Mouse (Mus musculus) spleen, postnatal 10 days (tissue): ENCODE data around the gene Hoxa2.

Source experiments
- DNase-seq, 2 experiments: peaks; one replicate each; pipeline ENCODE4 v3.0.0; 2021 to 2022; ENCODE audit warnings: low spot score in 2 of 2

Gene Hoxa2

GRCm38 (mm10) chr6:52150401-52150966, 14.1 kb downstream of the Hoxa2 start:
- no peak for DNase-seq

GRCm38 (mm10) chr6:52139115-52139514, 25.5 kb downstream of the Hoxa2 start:
- no peak for DNase-seq

- no peak for DNase-seq
Measured at GRCm38 (mm10) chr6:52138576-52138975, 26.1 kb downstream of the Hoxa2 start.

- DNase-seq, result no peak
Measured at GRCm38 (mm10) chr6:52137841-52138535, 26.6 kb downstream of the Hoxa2 start.

GRCm38 (mm10) chr6:52123673-52124072, 41.0 kb downstream of the Hoxa2 start:
- no peak for DNase-seq

- DNase-seq, result no peak
Measured at GRCm38 (mm10) chr6:52121173-52121572, 43.5 kb downstream of the Hoxa2 start.

- no peak for DNase-seq
Measured at GRCm38 (mm10) chr6:52118903-52119635, 45.6 kb downstream of the Hoxa2 start.

GRCm38 (mm10) chr6:52115899-52116298, 48.7 kb downstream of the Hoxa2 start:
- DNase-seq, result no peak
